Comparison of ENCODE assay signal across 7 mouse cellular contexts in genomic region chrX:100625802-100626793, GRCm38 (mm10). TPM values are rescaled to one million over a fixed set of nuclear protein-coding genes. Genes with fewer than 3 reads are reported as not detected.
A peak's percentile ranks its signal among the peaks of the same experiment; 100 is the strongest.
DNase-seq lines count a peak whose midpoint lies in the region; ATAC-seq lines count a peak whose summit lies in the region.

Gene Pdzd11 (minus strand): TSS chrX:100626568.

- H3K4me1 ChIP-seq in embryonic facial prominence, embryonic 12.5 days, result no peaks in the 10 kb centered on the region
- H3K4me1 ChIP-seq in limb, embryonic 11.5 days (ENCODE audit: control insufficient read depth, insufficient read depth, low read length), result no peaks in the 10 kb centered on the region
- no peaks in the 10 kb centered on the region for H3K4me1 ChIP-seq in midbrain, embryonic 14.5 days (ENCODE audit: control insufficient read depth, insufficient read depth, low read length)

- H3K27me3 ChIP-seq in embryonic facial prominence, embryonic 12.5 days, result 0 out of 2 replicates have a peak, but pooled peaks cover 6% of the 10 kb centered on the region
- H3K27me3 ChIP-seq in limb, embryonic 11.5 days (ENCODE audit: control insufficient read depth, insufficient read depth, low read length), result peaks cover 5% of the 10 kb centered on the region
- H3K27me3 ChIP-seq in midbrain, embryonic 14.5 days (ENCODE audit: control insufficient read depth, insufficient read depth, low read length), result no peaks in the 10 kb centered on the region

- H3K27ac ChIP-seq in embryonic facial prominence, embryonic 12.5 days, result peak within 1 kb of the TSS; percentile 84
- peak within 1 kb of the TSS; percentile 9; the same call in 1 of the 2 replicates for H3K27ac ChIP-seq in limb, embryonic 11.5 days (replicated peaks; ENCODE audit: low read depth, low read length)
- H3K27ac ChIP-seq in midbrain, embryonic 14.5 days (replicated peaks; ENCODE audit: low read depth, low read length), result peak within 1 kb of the TSS; percentile 54; the same call in 1 of the 2 replicates

- peak; percentile 84 for DNase-seq in adrenal gland, postnatal 25 days
- peak; percentile 99 for DNase-seq in heart, adult 11 months
- peak; percentile 85 for DNase-seq in kidney, adult 18-20 months
- DNase-seq in limb, embryonic 11.5 days (ENCODE audit: low spot score), result peak; percentile 90
- peak; percentile 96 for DNase-seq in midbrain, embryonic 14.5 days
- peak; percentile 71 to 73 for DNase-seq in spleen, adult 18-20 months

- WGBS in embryonic facial prominence, embryonic 12.5 days, result 19% methylated on average over 62 of the region's 62 CpGs
- 22% methylated on average over 61 of the region's 62 CpGs for WGBS in limb, embryonic 11.5 days
- 16% methylated on average over 62 of the region's 62 CpGs for WGBS in midbrain, embryonic 14.5 days

- H3K4me2 ChIP-seq in embryonic facial prominence, embryonic 12.5 days (replicated peaks), result peak within 1 kb of the TSS; percentile 61
- H3K4me2 ChIP-seq in limb, embryonic 11.5 days (ENCODE audit: low read depth, severe bottlenecking), result peak within 1 kb of the TSS; percentile 50
- H3K4me2 ChIP-seq in midbrain, embryonic 14.5 days (ENCODE audit: low read length), result peak within 1 kb of the TSS; percentile 71

- peak within 1 kb of the TSS; percentile 56 for H3K9ac ChIP-seq in embryonic facial prominence, embryonic 12.5 days
- peak within 1 kb of the TSS; percentile 75 for H3K9ac ChIP-seq in limb, embryonic 11.5 days (ENCODE audit: low read length)
- H3K9ac ChIP-seq in midbrain, embryonic 14.5 days (replicated peaks; ENCODE audit: low read length), result peak within 1 kb of the TSS; percentile 52

- peak; percentile 99 for ATAC-seq in embryonic facial prominence, embryonic 12.5 days (ENCODE audit: insufficient number of reproducible peaks, insufficient read depth, low FRiP score, low TSS enrichment)
- peak; percentile 98 for ATAC-seq in limb, embryonic 11.5 days (ENCODE audit: insufficient number of reproducible peaks, low FRiP score, low TSS enrichment, low read depth)
- ATAC-seq in midbrain, embryonic 14.5 days (ENCODE audit: low FRiP score, low TSS enrichment), result peak; percentile 99

- peak within 1 kb of the TSS; percentile 56 for H3K4me3 ChIP-seq in embryonic facial prominence, embryonic 12.5 days
- peak within 1 kb of the TSS; percentile 42 for H3K4me3 ChIP-seq in limb, embryonic 11.5 days (ENCODE audit: low read depth, low read length)
- peak within 1 kb of the TSS; percentile 46 for H3K4me3 ChIP-seq in midbrain, embryonic 14.5 days (replicated peaks; ENCODE audit: low read depth, low read length)

- H3K36me3 ChIP-seq in embryonic facial prominence, embryonic 12.5 days, result peaks cover 8% of the 10 kb centered on the region; the same call in 1 of the 2 replicates
- no peaks in the 10 kb centered on the region for H3K36me3 ChIP-seq in limb, embryonic 11.5 days (ENCODE audit: control insufficient read depth, insufficient read depth, low read length)
- peaks cover 8% of the 10 kb centered on the region for H3K36me3 ChIP-seq in midbrain, embryonic 14.5 days (ENCODE audit: control insufficient read depth, insufficient read depth, low read length)

- no peaks in the 10 kb centered on the region for H3K9me3 ChIP-seq in embryonic facial prominence, embryonic 12.5 days
- H3K9me3 ChIP-seq in limb, embryonic 11.5 days (ENCODE audit: control insufficient read depth, low read length), result no peaks in the 10 kb centered on the region
- no peaks in the 10 kb centered on the region for H3K9me3 ChIP-seq in midbrain, embryonic 14.5 days (ENCODE audit: control insufficient read depth, low read length)

RNA-seq across cellular contexts. Expression of gene Pdzd11, which starts in this region (rescaled TPM):
- total RNA-seq in adrenal gland, postnatal 25 days (2021), result 46.5 and 47.7 TPM in 2 replicates
- polyA plus RNA-seq in embryonic facial prominence, embryonic 12.5 days (2016; fragmentation: Nextera tagmentation; extraction: Ambion mirVana), result 119 and 122 TPM in 2 replicates
- 116 and 118 TPM in 2 replicates for polyA plus RNA-seq in limb, embryonic 11.5 days (2014; fragmentation: Nextera tagmentation; extraction: Ambion mirVana)
- 111 and 122 TPM in 2 replicates for polyA plus RNA-seq in midbrain, embryonic 14.5 days (2014; fragmentation: Nextera tagmentation; extraction: Ambion mirVana)

Comparison
In these comparisons a context has a peak if more than half of its experiments do, and no peak if none do; other contexts are left out.
1. Peak in every context shown above with its lines: DNase-seq, ATAC-seq, H3K4me3 ChIP-seq and H3K27ac ChIP-seq.
2. H3K27ac ChIP-seq: peak in every context shown above with its lines; median percentile 84 in embryonic facial prominence, embryonic 12.5 days; 54 in midbrain, embryonic 14.5 days; 9 in limb, embryonic 11.5 days.